Mouse (Mus musculus): Measurements from ENCODE around the gene Ptger1.

DNA sequence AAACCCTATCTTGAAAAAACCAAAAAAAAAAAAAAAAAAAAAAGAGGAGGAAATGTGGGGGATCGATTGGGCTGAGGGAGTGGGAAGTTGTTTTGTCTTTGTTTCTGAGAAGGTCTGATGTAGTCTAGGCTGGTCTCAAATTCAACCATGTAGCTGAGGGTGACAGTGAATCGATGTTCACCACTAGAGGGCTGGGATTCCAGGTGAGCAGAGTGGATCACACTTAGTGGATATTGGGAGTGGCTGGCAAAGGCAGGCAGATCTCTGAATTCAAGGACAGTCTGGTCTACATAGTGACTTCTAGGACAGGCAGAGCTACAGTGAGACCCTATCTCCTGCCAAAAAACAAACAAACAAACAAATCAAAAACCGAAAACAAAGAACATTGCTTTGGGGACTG, 41.7 kb upstream of the Ptger1 start:
- peak; percentile 79 for TF ChIP-seq CTCF (conservative IDR thresholded peaks at IDR 0.05; ENCODE audit: insufficient read depth, insufficient read length, low read depth, low read length)
- no peak for TF ChIP-seq POLR2A (IDR thresholded peaks at IDR 0.05; ENCODE audit: low read depth, low read length)

All from kidney, adult 2 months (tissue).